Mouse (Mus musculus) ES-Bruce4 (cell line): ENCODE results near the gene Baiap2l1. TPM values are rescaled to one million over a fixed set of nuclear protein-coding genes. Genes with fewer than 3 reads are reported as not detected.

ENCODE experiments used
- H3K27ac ChIP-seq: 2 replicates; pipeline ENCODE4 v1.5.1; 2012; ENCODE audit warnings: low read length, inconsistent platforms; ENCODE audit not compliant: insufficient read depth
- H3K27me3 ChIP-seq: 2 replicates; pipeline ENCODE4 v1.6.1; 2012; ENCODE audit warnings: mild to moderate bottlenecking, low read length, inconsistent platforms; ENCODE audit not compliant: control insufficient read depth, poor library complexity, insufficient read depth, severe bottlenecking
- H3K36me3 ChIP-seq: 2 replicates; pipeline ENCODE4 v1.6.1; 2012; ENCODE audit warnings: inconsistent platforms, mild to moderate bottlenecking, low read length, moderate library complexity; ENCODE audit not compliant: control insufficient read depth, poor library complexity, insufficient read depth, severe bottlenecking
- H3K4me1 ChIP-seq: one replicate; pipeline ENCODE4 v1.8.1; 2011; ENCODE audit warnings: low read length; ENCODE audit not compliant: control insufficient read depth, insufficient read depth
- H3K4me3 ChIP-seq: 2 replicates; pipeline ENCODE4 v1.5.1; 2011; ENCODE audit warnings: low read depth, mild to moderate bottlenecking, low read length
- H3K9ac ChIP-seq: 2 replicates; pipeline ENCODE4 v1.6.1; 2012; ENCODE audit warnings: low read depth, mild to moderate bottlenecking, inconsistent platforms; ENCODE audit not compliant: poor library complexity, severe bottlenecking
- H3K9me3 ChIP-seq: replicated peaks from 2 replicates; pipeline ENCODE4 v1.6.1; 2012; ENCODE audit warnings: mild to moderate bottlenecking, low read length, inconsistent platforms; ENCODE audit not compliant: control insufficient read depth, poor library complexity, insufficient read depth, severe bottlenecking
- CTCF ChIP-seq: IDR thresholded peaks from one replicate; pipeline ENCODE4 v1.8.1; 2011; ENCODE audit warnings: low read depth, low read length
- EP300 ChIP-seq: IDR thresholded peaks from 2 replicates; pipeline ENCODE4 v1.6.1; 2011; ENCODE audit warnings: low read depth, low read length; ENCODE audit not compliant: insufficient read depth
- POLR2A ChIP-seq: IDR thresholded peaks from one replicate; pipeline ENCODE4 v1.8.1; 2011; ENCODE audit warnings: low read length; ENCODE audit not compliant: insufficient read depth
- polyA plus RNA-seq: library from polyadenylated mRNA; stranded (reverse); fragments of >200 nt; gene quantifications from 2 replicates; pipeline ENCODE4 v1.2.4, GENCODE M21; 2011; ENCODE audit warnings: low read depth; ENCODE audit not compliant: missing spikeins, insufficient read depth, insufficient read length

The Baiap2l1 gene
- polyA plus RNA-seq, 1 experiment: 18.2 TPM

DNA sequence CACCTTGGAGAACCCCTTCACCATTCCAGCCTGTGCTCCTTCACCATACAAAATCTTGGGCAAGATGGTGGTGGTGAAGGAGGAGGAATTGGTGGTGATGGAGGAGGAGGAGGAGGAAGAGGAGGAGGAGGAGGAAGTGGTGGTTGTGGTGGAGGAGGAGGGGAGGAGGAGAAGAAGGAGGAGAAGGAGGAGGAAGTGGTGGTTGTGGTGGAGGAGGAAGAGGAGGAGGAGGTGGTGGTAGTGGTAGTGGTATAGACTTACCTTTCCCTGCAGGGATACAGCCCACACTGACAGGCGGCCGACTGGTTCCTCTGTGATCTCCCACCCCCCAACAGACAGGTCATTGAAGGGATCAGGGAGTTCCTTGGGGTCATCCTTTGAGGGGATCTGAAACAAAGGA, 141.9 kb downstream of the Baiap2l1 start:
- TF ChIP-seq EP300: no peak
- no peak for TF ChIP-seq CTCF
- TF ChIP-seq POLR2A: no peak

More for the DNA sequence above, 141.9 kb downstream of the Baiap2l1 start:
- H3K27ac ChIP-seq: no peak overlapping the region
- no peaks in the 10 kb centered on the region for H3K9me3 ChIP-seq
- H3K9ac ChIP-seq: no peak overlapping the region
- H3K4me1 ChIP-seq: peaks cover 3% of the 10 kb centered on the region
- H3K4me3 ChIP-seq: no peak overlapping the region
- H3K36me3 ChIP-seq: no peaks in the 10 kb centered on the region
- no peaks in the 10 kb centered on the region for H3K27me3 ChIP-seq

Other genes starting within 250 kb of the Baiap2l1 start
- 3.0 and 3.1 TPM in 2 replicates for gene Bhlha15, start 167.8 kb downstream of the Baiap2l1 start, polyA plus RNA-seq
- gene Tecpr1, start 134.5 kb downstream of the Baiap2l1 start, polyA plus RNA-seq: 10.7 and 11.6 TPM in 2 replicates
- gene Bri3, start 113.7 kb downstream of the Baiap2l1 start, polyA plus RNA-seq: 77.9 and 82.6 TPM in 2 replicates
- 5.9 and 7.8 TPM in 2 replicates for gene Nptx2, start 187.8 kb upstream of the Baiap2l1 start, polyA plus RNA-seq